Mouse (Mus musculus): ENCODE data around the gene Cd55.
"Not testable (repeated sequence)": the region's sequence is repeated elsewhere in the genome, so short reads cannot be mapped to it uniquely, and the experiment has no call there.

Gene Cd55

GRCm38 (mm10) chr1:130462084-130462861 lies at the start of gene Cd55:
Cd55 (minus strand) TSS chr1:130462744.
- DNase-seq = peak; percentile 59

DNA sequence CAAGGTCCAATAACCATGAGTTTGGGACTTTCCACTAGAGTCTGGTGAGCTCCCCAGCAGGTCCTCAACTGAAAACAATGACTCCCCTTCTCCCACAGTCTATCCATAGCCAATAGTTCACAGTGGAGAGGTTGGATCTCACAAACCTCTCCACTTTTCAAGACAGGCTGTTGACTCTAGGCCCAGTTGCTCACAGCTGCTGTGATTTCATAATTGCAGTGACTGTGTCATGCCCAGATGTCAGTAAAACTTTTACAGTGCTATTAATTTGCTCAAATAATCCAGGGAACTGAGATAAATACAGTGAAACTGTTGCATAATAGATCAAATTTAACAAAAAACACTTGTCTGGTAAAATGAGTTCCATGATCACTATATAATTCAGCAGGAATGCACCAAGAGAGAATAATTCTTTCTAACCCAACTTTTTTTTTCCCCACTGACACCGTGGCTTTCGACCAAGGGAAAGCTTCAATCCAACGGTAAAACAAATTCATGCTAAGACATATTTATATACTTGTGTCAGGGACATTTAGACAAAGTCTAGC lies 49.4 kb upstream of the Cd55 start:
- DNase-seq = no peak

GRCm38 (mm10) chr1:130508957-130509350 lies 46.4 kb upstream of the Cd55 start:
- DNase-seq = no peak

DNA sequence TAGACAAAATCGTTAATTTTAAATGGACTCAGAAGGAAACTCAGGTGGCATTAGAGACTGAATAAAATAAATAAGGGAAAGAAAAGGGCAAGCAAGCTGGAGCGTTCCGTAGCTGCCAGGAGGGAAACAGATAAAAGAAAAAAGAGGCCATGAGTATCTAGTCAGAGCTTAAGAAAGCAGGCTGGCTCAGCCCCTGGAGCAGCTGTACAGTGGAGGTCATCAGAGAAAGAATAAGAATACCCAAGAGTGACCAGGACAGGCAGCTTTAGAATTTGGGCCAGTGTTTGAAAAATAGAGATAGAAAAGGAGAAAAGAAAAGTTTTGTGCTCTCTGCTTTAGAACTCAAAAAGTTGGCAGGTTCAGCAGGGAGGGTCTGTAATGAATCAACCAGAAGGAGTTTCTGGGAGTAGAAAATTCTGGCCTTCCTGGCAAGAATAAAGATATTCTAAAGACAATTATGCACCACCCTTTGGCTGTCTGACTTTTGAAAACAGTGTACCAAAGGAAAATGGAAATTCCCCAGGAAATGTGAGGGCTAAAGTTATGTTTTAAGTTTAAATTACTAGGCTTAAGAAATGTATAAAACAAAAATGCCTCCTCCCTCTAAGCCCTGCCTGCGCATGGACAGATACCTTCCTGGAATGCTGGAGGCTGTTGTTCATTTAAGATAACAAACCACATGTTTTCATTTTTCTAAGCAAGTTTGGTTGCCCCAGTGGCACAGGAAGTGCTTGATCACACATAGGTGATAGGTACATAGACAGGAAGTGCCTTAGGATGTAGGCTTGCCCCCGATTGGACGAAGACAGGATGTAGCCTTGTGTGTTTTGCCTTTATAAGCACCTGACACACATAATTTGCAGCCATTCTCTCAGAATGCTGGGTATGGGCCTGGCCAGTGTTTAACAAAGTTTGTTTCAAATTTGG lies 45.7 kb upstream of the Cd55 start:
- no peak for DNase-seq

- DNase-seq = no peak
These were observed 44.9 kb upstream of the Cd55 start for GRCm38 (mm10) chr1:130507408-130507807.

DNA sequence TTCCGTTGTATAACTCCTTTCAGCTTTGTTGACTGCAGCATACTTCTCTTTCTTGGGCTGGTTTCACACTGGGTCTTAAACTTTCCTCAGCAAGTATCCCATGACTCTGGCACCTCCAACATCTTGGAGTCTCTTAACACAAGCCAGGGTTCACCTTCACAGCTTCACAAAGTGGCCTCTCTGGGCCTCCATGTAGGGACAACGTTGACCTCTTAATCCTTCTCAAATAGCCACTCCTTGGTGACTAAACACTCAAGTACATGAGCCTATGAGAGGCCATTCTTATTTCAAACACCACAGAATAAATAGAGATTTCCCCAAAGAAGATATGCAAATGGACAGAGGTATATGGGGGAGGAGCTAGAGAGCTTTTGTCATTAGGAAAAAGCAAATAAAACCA lies 37.4 kb upstream of the Cd55 start:
- no peak for DNase-seq

- DNase-seq = no peak
These were observed 35.8 kb upstream of the Cd55 start for GRCm38 (mm10) chr1:130498331-130498730.

DNA sequence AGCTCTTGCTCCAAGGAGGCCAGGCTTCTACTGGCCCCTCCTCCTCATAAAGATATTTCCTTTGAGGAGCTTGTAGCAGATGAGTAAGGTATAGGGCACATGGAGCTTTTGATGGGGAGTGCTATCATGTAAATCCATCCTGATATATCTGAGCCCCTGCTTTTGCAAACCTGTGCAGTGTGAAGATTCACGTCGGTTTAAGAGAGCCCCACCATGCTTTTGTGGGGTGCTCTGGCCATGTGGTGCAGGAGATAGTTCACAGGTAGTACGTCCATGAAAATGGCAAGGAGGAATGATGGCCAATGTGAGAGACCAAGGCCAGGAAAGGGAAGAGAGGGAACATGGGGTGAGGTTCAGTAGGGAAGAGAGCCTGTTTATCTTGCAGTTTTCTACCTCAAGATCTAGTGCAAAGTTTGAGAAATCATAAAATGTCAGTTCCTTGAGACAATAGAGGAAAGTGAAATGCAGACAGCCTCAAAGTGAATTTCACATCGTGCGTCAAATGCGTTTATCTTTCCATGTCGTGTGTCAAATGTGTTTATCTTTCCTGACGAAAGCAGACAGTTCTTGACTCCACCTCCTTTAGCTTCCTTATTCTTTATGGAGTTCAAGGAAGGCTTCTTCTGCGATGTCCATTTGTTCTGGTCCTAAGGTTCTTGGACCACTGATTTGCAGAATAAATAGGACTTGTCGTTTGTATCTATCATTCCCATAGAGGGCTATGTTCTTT lies 24.4 kb upstream of the Cd55 start:
- no peak for DNase-seq

GRCm38 (mm10) chr1:130485828-130486620 lies 23.5 kb upstream of the Cd55 start:
- DNase-seq = no peak

GRCm38 (mm10) chr1:130485376-130485775 lies 22.8 kb upstream of the Cd55 start:
- DNase-seq = no peak

DNA sequence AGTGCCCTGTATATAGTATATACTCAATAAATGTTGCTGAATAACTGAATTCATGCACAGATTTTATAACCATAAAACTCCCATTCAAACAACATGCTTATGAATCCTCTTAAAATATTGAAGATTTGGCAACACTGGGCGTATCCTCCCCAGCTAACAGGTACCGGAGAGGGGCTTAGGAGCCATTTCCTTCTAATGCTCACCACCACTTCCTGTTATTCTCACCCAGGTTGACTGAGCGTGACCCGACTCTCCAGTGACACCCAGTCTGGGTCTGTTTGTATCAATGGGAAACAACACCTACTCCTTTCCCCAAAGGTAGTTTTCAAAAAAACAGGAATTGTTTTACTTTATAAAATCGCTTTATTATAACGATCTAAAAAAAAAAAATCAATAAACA lies 12.4 kb upstream of the Cd55 start:
- no peak for DNase-seq

GRCm38 (mm10) chr1:130474226-130474625 lies 11.7 kb upstream of the Cd55 start:
- DNase-seq = no peak

DNA sequence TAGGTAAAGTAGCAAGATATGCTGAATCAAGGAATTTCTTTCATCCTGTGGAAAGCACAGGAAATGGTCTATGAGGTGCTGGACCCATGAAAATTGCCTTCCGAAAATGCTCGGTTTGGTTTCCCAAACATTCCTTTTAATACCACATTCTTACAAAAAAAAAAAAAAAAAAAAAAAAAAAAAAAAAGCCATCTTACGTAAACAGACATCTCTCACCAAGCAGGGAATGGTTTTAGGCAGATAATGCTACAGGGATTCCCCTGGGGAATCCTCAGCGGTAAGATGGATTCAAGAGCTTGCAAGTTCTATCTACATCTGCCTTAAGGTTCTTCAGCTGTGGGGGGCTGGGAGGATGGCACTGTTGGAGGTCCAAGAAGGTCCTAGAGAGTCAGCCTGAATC lies 7.5 kb upstream of the Cd55 start:
- no peak for DNase-seq

- no peak for DNase-seq
These were observed 4.9 kb upstream of the Cd55 start for GRCm38 (mm10) chr1:130467453-130467852.

DNA sequence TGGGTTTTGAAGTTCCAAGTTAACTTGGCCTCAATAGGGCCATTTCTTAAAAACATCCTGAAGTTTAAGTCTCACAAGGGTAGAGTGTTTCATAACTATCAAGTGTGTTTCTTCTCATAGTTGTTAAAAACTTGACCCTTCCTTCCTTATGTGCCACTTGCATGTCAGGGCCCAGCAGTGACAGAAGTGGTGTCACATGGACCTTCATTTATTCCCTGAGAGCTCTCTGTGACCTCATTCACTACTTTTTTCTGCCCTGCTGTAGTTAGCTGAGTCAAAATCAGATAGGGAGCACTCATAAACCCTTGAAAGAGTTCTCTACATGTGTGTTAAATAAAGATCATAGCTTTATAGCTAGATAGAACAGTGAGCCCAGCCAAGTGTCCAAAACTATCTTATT lies 1.6 kb upstream of the Cd55 start:
- DNase-seq = no peak

DNA sequence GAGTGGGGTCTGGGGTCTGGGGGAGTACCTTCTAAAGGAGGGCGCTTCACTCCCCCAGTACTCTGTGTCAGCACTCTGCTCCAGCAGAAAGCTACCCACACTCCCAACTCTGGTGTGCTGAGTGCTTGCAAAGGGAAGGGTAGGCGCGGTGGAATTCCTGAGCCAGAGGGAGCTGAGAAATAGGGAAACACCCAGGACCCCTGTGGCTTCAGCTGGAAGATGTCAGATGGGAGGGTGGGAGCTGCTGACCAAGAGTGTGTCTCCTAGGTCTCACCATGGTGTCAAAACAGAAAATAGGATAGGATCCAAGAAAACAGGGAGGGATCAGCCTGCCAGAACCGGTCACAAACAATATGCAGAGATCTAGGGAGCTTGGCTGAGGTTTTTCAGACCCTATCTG lies 323 bp upstream of the Cd55 start:
- no peak for DNase-seq

DNA sequence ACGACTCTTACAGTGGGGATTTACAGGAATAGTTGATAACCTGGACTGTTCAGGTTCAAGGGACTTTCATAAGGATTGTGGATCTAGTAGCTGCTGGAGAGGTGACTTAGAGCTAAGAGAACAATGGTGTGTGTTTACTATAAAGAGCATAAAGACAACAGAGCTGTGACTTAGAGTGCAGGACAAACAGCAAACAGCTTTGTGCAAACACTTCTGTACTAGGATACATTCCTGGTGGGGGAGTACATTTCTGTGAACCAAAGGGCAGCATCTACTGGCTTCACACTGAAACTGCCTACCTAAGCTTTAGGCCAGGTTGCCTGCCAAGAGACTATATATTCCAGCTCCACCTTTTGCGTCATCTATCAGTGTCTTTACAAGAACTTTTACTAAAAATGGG lies 7.4 kb downstream of the Cd55 start:
- DNase-seq = no peak

GRCm38 (mm10) chr1:130442930-130443329 lies 19.6 kb downstream of the Cd55 start:
- DNase-seq = not testable (repeated sequence)

GRCm38 (mm10) chr1:130430920-130431319 lies 31.6 kb downstream of the Cd55 start:
- DNase-seq = no peak

GRCm38 (mm10) chr1:130428667-130429066 lies 33.9 kb downstream of the Cd55 start:
- not testable (repeated sequence) for DNase-seq

DNA sequence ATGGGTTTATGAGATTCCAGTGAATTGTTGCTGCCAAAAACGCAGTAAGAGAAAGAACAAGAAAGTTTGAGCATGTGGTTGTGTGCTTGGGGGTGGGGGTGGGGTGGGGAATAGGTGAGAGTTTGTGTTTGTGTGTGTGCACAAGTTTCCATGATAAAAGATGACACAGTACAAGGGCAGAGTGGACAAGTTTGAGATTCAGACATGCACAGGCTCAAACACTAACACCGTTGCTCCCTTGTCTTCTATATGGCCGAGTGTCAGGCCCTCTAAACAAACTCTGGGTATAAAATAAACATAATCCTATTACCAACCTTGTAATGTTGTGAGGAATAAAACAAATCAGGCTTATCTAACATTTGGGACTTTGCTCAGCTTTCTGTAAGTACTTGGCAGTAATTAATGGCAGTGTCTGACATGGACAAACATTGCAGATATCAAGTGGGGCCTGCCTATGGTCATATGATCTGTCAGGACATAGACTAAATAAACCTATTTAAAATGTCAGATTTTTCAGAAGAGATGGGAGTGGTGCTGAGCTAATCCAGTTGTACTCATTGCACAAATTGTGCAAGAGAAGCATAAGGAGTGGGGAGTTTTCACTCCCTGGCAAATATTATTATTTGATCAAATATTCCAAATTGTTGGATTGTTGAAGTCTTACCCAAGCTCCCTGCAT lies 35.2 kb downstream of the Cd55 start:
- DNase-seq = not testable (repeated sequence)

Measured in cerebellum, adult 8-10 months (tissue).